Mouse (Mus musculus) olfactory bulb, adult 2 months (tissue): ENCODE measurements at regions not wholly inside any gene's neighbourhood (a gene's known extent, or its start where the extent isn't known, plus 50 kb on each side); places are given as distances from the start of the nearest gene placed in this dataset.

Experiments used
- CTCF ChIP-seq: fragments of 200-500 bp; IDR thresholded peaks from 2 replicates; pipeline ENCODE4 v1.5.1; 2012; ENCODE audit warnings: low read depth, mild to moderate bottlenecking, low read length, moderate library complexity; ENCODE audit not compliant: insufficient read depth
- POLR2A ChIP-seq: fragments of 200-500 bp; IDR thresholded peaks from 2 replicates; pipeline ENCODE4 v1.6.1; 2012; ENCODE audit warnings: mild to moderate bottlenecking, low read depth, low read length, moderate library complexity; ENCODE audit not compliant: insufficient read depth

DNA sequence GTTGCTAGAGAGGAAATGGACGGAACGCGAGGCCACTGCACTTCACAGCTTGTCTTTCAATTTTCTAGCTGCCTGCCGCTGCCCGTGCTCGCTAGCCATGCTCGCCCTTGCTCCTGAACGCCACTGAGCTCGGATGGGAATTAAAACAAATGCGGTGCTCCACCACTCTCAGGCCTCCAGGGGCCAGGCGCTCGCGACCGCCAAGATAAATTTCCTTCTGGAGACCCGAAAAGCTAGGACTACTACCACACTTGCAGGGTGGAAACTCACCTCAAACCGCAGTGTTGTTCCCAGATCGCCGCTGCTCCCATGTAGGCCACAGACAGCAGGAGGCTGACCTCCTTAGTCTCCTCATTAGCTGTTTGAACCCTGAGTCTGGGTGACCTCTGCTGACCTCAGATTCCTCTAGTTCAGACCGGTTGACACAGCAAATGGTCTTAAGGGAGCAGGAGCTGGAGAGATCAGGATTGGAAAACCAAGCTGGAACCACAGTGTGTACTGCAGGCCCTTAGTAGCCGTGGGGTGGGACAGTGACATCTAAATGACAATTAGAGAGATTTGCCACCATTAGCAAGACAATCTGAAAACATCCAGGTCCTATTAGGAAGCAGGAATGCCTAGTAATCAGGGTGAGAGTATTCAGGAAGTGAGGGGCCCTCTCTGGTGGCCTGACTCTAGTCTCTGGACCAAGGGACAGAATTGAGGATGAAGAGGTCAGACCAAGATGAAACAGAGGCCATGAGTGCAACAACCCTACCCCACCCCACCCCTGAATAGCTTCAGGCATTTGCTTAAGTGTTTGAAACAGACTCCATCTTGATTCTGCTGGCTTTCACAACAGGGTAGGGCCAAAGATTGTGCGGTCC is 94.1 kb downstream of the Fam53a start:
- TF ChIP-seq POLR2A (no peak), CTCF (no peak)
